Mouse (Mus musculus) testis, adult 2 months (tissue): ENCODE measurements around the gene Bmpr2.

Experiments used
- CTCF ChIP-seq: fragments of 200-500 bp; IDR thresholded peaks from 2 replicates; pipeline ENCODE4 v1.5.1; 2012; ENCODE audit warnings: low read depth, mild to moderate bottlenecking, inconsistent platforms, low read length, moderate library complexity; ENCODE audit not compliant: control insufficient read depth, insufficient read depth, insufficient replicate concordance
- POLR2A ChIP-seq: fragments of 200-500 bp; IDR thresholded peaks from 2 replicates; pipeline ENCODE4 v1.6.1; 2012; ENCODE audit warnings: low read depth, mild to moderate bottlenecking, inconsistent platforms, low read length, moderate library complexity; ENCODE audit not compliant: control insufficient read depth

DNA sequence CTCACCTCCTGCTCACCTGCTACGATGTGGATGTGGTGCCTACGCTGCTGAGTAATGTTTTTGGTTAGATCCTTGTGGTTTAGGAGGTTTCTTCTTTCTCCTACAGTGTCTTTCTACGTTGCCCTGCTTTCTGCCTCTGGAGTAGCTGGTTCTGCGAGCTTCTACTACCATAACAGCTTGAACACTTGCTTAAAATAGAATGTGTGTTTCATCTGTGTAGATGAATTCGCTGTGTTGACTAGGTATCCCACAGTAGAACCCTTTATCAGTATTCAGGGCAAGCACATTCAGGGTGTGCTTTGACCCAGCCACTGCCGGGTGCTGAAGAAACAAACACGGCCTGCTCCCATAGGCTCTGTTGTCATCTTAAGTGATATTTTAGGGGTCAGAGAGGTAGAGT lies 114.9 kb downstream of the Bmpr2 start:
- TF ChIP-seq CTCF (no peak), POLR2A (no peak)
